Mouse (Mus musculus): ENCODE data around the gene E2f2. TPM values are rescaled to one million over a fixed set of nuclear protein-coding genes. Genes with fewer than 3 reads are reported as not detected.

The E2f2 gene
- total RNA-seq, 2 experiments from 2014 or later, result 0.48 to 1.1 TPM

GRCm38 (mm10) chr4:136164981-136165380 lies 7.2 kb upstream of the E2f2 start:
- Histone ChIP-seq H3K27ac (no peak overlapping the region), H3K4me3 (no peak overlapping the region)
- no peak for TF ChIP-seq CTCF (IDR thresholded peaks at IDR 0.05)
- DNase-seq, result peak; percentile 63
- intact Hi-C loops (cut with DNase I), result no loop called here

GRCm38 (mm10) chr4:136167701-136168100 lies 4.5 kb upstream of the E2f2 start:
- DNase-seq, result no peak
- no peak for TF ChIP-seq CTCF (IDR thresholded peaks at IDR 0.05)
- H3K4me3 ChIP-seq, result no peak overlapping the region
- H3K27ac ChIP-seq, result no peak overlapping the region
- intact Hi-C loops (cut with DNase I), result no loop called here

DNA sequence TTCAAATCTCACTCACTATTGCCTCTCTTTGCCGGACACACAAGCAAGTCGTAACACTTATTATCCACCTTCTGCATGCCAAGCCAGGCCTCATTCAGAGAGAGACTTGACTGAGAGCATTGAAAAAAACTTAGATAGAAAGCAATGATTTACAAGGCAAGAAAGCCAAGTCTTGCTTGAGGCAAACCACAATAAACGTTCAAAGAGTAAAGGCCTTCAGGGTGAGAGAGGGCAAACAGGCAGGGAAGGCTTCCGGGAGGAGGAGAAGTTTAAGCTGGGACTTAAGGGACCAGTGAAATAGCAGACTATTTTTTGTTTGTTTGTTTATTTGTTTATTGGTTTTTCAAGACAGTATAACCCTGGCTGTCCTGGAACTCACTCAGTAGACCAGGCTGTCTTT lies 1.8 kb upstream of the E2f2 start:
- no peak for DNase-seq
- intact Hi-C loops (cut with DNase I), result no loop called here
- H3K27ac ChIP-seq, result no peak overlapping the region
- TF ChIP-seq CTCF (IDR thresholded peaks at IDR 0.05), result no peak
- H3K4me3 ChIP-seq, result no peak overlapping the region

DNA sequence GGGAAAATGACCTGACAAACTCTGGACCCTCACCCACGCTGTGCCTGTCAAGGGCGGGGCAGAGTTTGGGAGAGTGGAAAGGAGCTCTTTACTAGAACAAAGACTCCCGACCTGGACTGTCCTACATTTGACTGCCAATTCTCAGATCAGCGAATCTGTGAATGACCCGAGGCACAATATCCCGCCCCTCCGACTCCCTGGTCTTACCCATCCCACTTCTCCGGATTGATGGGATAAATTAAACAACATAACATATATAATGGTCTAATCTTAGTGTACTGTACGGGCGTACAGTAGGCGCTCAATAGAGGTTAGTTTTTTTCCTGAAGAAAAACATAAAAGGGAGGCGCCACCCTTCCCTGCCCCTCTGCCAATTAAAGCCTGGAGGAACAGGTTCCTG lies 739 bp upstream of the E2f2 start:
- no peak for DNase-seq
- peak overlapping the region; percentile 91 for H3K4me3 ChIP-seq
- no peak for TF ChIP-seq CTCF (IDR thresholded peaks at IDR 0.05)
- peak overlapping the region; percentile 81; the same call in 1 of the 2 replicates for H3K27ac ChIP-seq
- intact Hi-C loops (cut with DNase I), result no loop called here

DNA sequence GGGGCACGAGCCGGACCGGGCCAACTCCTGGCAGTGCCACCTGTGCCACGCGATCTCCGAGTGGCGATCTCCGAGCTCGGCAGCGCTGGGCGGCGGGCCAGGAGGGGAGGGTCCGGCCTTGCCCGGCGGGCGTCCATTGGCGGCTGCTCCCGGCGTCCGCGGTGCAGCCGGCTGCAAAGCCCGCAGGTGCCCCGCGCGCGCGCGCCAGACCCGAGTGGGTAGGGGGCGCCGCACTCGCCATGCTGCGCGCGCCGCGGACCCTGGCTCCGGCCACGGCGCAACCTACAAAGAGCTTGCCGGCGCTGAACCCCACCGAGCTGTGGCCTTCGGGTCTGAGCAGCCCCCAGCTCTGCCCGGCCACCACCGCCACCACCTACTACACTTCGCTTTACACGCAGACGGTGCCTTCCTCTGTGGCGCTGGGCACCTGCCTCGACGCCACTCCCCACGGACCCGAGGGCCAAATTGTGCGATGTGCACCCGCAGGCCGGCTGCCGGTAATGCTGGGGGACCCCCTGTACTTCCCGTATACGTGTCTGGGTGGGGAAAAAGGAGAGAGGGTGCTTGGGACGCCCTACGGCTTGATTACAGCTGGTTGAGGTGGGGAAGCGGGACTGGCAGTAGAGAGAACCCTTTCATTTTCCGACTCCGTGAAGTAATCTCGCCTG lies 482 bp downstream of the E2f2 start:
- intact Hi-C loops (cut with DNase I), result no loop called here
- Histone ChIP-seq H3K27ac (peak overlapping the region; percentile 8; the same call in 1 of the 2 replicates), H3K4me3 (peak overlapping the region; percentile 91)
- TF ChIP-seq CTCF (IDR thresholded peaks at IDR 0.05), result no peak
- peak; percentile 82 for DNase-seq

- intact Hi-C loops (cut with DNase I), result no loop called here
- no peak for TF ChIP-seq CTCF (IDR thresholded peaks at IDR 0.05)
- H3K4me3 ChIP-seq, result peak overlapping the region; percentile 91
- peak overlapping the region; percentile 8; the same call in 1 of the 2 replicates for H3K27ac ChIP-seq
- no peak for DNase-seq
Measured at GRCm38 (mm10) chr4:136173210-136173715, 1.1 kb downstream of the E2f2 start.

DNA sequence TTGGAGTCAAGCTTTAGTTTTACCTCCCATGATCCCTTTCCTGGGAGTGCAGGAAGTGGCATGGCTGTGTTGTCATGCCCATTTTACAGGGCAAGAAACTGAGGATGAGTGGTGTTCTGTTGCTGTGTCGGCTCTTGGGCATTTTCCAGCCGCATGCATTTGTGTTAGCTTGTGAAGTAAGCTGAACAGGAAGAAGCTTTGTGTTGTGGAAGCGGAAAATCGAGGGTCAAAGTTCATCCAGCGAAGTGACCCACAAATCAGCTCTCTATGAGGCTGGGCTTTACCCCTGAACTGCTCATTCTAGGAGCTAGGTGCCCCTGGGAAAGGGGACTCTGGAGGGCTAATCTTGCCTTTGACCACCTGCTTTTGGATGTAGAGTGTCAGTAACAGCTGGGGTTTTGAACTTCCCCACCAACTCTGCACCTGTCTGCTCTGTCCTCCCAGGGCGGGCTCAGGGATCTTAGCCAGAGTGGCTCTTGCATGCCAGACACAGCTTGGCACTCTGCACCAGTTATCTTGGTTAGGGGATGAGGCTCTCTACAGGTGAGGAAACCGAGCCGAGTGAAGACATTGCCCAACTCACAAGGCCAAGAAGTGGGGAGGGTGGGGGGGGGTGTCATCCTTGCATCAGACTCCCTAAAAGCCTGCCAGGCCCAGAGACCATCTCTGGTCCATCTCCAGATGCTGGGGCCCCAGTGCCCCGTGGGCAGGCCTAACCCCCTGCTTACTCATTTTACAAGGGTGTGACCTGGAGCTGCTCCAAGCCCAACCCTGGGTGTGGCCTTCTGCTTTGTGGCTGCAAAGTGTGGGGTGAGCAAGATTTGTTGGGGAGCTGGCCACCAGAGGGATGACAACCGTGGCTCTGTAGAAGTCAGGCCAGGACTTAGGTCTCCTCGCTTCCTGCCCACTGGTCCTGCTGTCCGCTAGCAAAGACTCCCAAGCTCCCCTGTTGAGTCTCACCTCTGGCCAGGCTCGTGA lies 2.3 kb downstream of the E2f2 start:
- H3K27ac ChIP-seq, result no peak overlapping the region
- no peak for TF ChIP-seq CTCF (IDR thresholded peaks at IDR 0.05)
- DNase-seq, result peak; percentile 46
- H3K4me3 ChIP-seq, result no peak overlapping the region
- intact Hi-C loops (cut with DNase I), result no loop called here

DNA sequence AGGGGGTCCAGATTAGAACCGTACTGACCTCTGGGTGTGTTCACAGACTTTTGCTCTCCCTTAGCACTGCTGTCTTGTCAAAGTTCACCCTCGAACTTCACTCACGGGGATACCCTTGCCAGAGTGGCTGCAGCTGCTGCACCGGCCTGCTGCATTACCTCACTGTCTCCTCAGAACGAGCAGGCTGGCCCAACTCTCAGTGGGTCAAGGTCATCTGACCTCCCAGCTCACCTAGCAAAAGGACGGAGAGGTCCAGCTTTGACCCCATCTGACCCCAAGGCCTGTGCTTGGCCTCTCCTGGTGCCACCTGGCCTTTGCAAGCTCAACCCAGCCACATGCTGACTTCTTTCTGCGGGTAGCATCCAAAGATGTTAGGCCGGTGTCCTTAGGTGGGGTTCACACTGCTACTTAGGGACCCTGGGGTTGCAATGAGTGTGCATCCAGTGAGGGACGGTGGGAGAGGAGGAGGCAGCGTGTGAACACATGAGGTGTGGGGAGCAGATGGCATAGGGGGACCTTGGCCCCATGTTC lies 3.9 kb downstream of the E2f2 start:
- no peak for TF ChIP-seq CTCF (IDR thresholded peaks at IDR 0.05)
- no peak overlapping the region for H3K4me3 ChIP-seq
- DNase-seq, result no peak
- intact Hi-C loops (cut with DNase I), result no loop called here
- H3K27ac ChIP-seq, result no peak overlapping the region

- H3K27ac ChIP-seq, result peak overlapping the region; percentile 58
- no peak for DNase-seq
Measured at GRCm38 (mm10) chr4:136177244-136177611, 5.0 kb downstream of the E2f2 start.

GRCm38 (mm10) chr4:136177612-136178474 lies 5.6 kb downstream of the E2f2 start:
- peak; percentile 56 for DNase-seq
- no peak for TF ChIP-seq CTCF (IDR thresholded peaks at IDR 0.05)
- Histone ChIP-seq H3K4me3 (no peak overlapping the region), H3K27ac (peak overlapping the region; percentile 58)
- intact Hi-C loops (cut with DNase I), result no loop called here

More at GRCm38 (mm10) chr4:136177244-136177611, 5.0 kb downstream of the E2f2 start:
- TF ChIP-seq CTCF (IDR thresholded peaks at IDR 0.05), result no peak
- no peak overlapping the region for H3K4me3 ChIP-seq
- intact Hi-C loops (cut with DNase I), result no loop called here

- intact Hi-C loops (cut with DNase I), result no loop called here
- H3K27ac ChIP-seq, result peak overlapping the region; percentile 58; the same call in 1 of the 2 replicates
- no peak for DNase-seq
- no peak overlapping the region for H3K4me3 ChIP-seq
- no peak for TF ChIP-seq CTCF (IDR thresholded peaks at IDR 0.05)
Measured at GRCm38 (mm10) chr4:136178475-136178921, 6.3 kb downstream of the E2f2 start.

- peak overlapping the region; percentile 86 for H3K27ac ChIP-seq
- intact Hi-C loops (cut with DNase I), result no loop called here
- no peak for TF ChIP-seq CTCF (IDR thresholded peaks at IDR 0.05)
- peak overlapping the region; percentile 71 for H3K4me3 ChIP-seq
- DNase-seq, result no peak
Measured at GRCm38 (mm10) chr4:136179456-136179855, 7.3 kb downstream of the E2f2 start.
